Mouse (Mus musculus) G1E (cell line): ENCODE data around the gene Fam83c. TPM values are rescaled to one million over a fixed set of nuclear protein-coding genes. Genes with fewer than 3 reads are reported as not detected.

Experiments
- ATAC-seq: 2 replicates; pipeline ENCODE4 v1.8.0; 2016; ENCODE audit warnings: mild to moderate bottlenecking; ENCODE audit not compliant: insufficient number of reproducible peaks, poor library complexity, low FRiP score, severe bottlenecking; ENCODE audit errors: extremely low read depth
- DNase-seq: peaks from one replicate; pipeline ENCODE4 v3.0.0; 2012; ENCODE audit warnings: low spot score
- H3K27me3 ChIP-seq: 2 replicates; pipeline ENCODE4 v1.6.1; 2012; ENCODE audit warnings: mild to moderate bottlenecking, low read length, inconsistent platforms; ENCODE audit not compliant: insufficient read depth
- H3K36me3 ChIP-seq: replicated peaks from 2 replicates; pipeline ENCODE3; 2012; ENCODE audit warnings: mild to moderate bottlenecking, inconsistent platforms
- H3K4me1 ChIP-seq: 2 replicates; pipeline ENCODE4 v1.6.1; 2012; ENCODE audit warnings: low read depth, low read length, inconsistent platforms, mixed read lengths; ENCODE audit not compliant: insufficient read depth
- H3K4me3 ChIP-seq: 2 replicates; pipeline ENCODE4 v1.5.1; 2012; ENCODE audit warnings: low read depth, mild to moderate bottlenecking, inconsistent platforms, low read length, moderate library complexity, mixed read lengths
- H3K9me3 ChIP-seq: replicated peaks from 2 replicates; pipeline ENCODE4 v1.6.1; 2012; ENCODE audit warnings: inconsistent platforms
- CTCF ChIP-seq: IDR thresholded peaks from 2 replicates; pipeline ENCODE4 v1.5.1; 2012; ENCODE audit warnings: low read depth, low read length, inconsistent platforms, mixed read lengths
- GATA1 ChIP-seq: IDR thresholded peaks from 2 replicates; pipeline ENCODE4 v1.6.1; 2012; ENCODE audit warnings: borderline replicate concordance, low read length, inconsistent platforms, mixed read lengths
- GATA2 ChIP-seq: IDR thresholded peaks from 2 replicates; pipeline ENCODE4 v1.6.1; 2012; ENCODE audit warnings: low read depth, low read length, inconsistent platforms, borderline replicate concordance
- POLR2AphosphoS5 ChIP-seq: IDR thresholded peaks from 2 replicates; pipeline ENCODE4 v1.6.1; 2012; ENCODE audit warnings: low read depth, low read length, inconsistent platforms; ENCODE audit not compliant: insufficient replicate concordance
- TAL1 ChIP-seq: conservative IDR thresholded peaks from 2 replicates; pipeline ENCODE4 v1.6.1; 2012; ENCODE audit warnings: low read depth, low read length, inconsistent platforms, mixed read lengths
- polyA plus RNA-seq: library from polyadenylated mRNA; stranded (reverse); fragments of >175 nt; gene quantifications from 2 replicates; pipeline ENCODE4 v1.2.3, GENCODE M21; 2012
- total RNA-seq, 2 experiments: library from RNA; stranded (forward) in 1 of 2; stranded (reverse) in 1 of 2; fragments of 200-1000 nt in 1 of 2; fragments of >200 nt in 1 of 2; fragmentation: Nextera tagmentation in 1 of 2; gene quantifications; 2 replicates each; pipeline ENCODE4 v1.2.3; 2014 to 2017

The Fam83c gene
- total and polyA plus RNA-seq, 3 experiments, result 0.22 TPM; not detected in 2

DNA sequence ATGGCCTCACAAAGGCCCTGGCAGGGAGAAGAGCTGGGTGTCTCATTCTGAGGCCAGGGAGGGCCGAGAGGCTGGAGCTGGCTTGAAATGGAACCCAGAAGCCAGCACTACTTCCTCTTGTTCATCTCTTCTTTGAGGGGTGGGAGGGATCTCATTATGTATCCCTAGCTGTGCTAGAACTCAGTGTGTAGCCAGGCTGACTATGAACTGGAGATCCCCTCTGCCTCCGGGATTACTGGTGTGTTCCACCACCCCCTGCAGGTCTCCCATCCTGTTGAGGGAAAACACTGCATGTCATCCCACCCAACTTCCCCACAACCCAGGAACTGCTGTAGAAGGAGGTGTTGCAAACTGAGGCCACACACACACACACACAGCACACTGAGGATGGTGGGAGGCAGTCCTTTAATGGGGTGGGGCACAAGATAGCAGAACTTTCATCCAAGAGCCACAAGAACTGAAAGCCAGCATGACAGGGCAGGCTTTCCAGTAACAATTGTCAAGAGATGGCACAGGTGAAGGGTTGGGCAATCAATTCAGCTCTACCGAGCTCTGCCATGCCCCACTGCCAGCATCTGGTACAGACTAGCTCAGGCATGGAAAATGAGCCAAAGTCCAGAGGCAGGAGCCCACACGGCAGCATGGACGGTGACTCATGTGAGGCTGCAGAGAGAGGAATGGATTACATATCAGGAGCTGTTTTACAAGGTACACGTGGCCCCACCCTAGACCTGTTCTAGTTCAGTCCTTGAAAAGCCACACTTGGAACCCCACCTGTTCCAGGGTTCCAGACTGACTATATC, 15.0 kb downstream of the Fam83c start:
- H3K9me3 ChIP-seq, result no peaks in the 10 kb centered on the region

DNA sequence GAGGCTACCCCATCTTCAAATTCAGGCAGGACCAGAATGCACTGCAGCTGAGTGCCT, 15.4 kb downstream of the Fam83c start, which contains the start of gene BC029722:
Gene BC029722, minus strand, starts transcription at position 35 of the 57 bp plus-strand sequence.
- peak within 1 kb of the TSS; percentile 91 for H3K4me3 ChIP-seq
- no peak for ATAC-seq
- no peak for DNase-seq
- H3K27me3 ChIP-seq, result peaks cover 7% of the 10 kb centered on the region; the same call in 1 of the 2 replicates
- H3K4me1 ChIP-seq, result peaks cover 65% of the 10 kb centered on the region
- no peaks in the 10 kb centered on the region for H3K9me3 ChIP-seq
- TF ChIP-seq TAL1 (no peak), GATA2 (no peak), CTCF (no peak), GATA1 (no peak), POLR2AphosphoS5 (no peak)
- H3K36me3 ChIP-seq, result peaks cover 73% of the 10 kb centered on the region

More for the DNA sequence above, 15.0 kb downstream of the Fam83c start:
- DNase-seq (no peak), ATAC-seq (no peak)
- Histone ChIP-seq H3K4me3 (peak overlapping the region; percentile 91; the same call in 1 of the 2 replicates), H3K4me1 (peaks cover 66% of the 10 kb centered on the region), H3K27me3 (peaks cover 7% of the 10 kb centered on the region; the same call in 1 of the 2 replicates), H3K36me3 (peaks cover 74% of the 10 kb centered on the region)
- TF ChIP-seq TAL1, result no peak
- no peak for TF ChIP-seq POLR2AphosphoS5
- TF ChIP-seq GATA1, result no peak
- no peak for TF ChIP-seq GATA2
- no peak for TF ChIP-seq CTCF

DNA sequence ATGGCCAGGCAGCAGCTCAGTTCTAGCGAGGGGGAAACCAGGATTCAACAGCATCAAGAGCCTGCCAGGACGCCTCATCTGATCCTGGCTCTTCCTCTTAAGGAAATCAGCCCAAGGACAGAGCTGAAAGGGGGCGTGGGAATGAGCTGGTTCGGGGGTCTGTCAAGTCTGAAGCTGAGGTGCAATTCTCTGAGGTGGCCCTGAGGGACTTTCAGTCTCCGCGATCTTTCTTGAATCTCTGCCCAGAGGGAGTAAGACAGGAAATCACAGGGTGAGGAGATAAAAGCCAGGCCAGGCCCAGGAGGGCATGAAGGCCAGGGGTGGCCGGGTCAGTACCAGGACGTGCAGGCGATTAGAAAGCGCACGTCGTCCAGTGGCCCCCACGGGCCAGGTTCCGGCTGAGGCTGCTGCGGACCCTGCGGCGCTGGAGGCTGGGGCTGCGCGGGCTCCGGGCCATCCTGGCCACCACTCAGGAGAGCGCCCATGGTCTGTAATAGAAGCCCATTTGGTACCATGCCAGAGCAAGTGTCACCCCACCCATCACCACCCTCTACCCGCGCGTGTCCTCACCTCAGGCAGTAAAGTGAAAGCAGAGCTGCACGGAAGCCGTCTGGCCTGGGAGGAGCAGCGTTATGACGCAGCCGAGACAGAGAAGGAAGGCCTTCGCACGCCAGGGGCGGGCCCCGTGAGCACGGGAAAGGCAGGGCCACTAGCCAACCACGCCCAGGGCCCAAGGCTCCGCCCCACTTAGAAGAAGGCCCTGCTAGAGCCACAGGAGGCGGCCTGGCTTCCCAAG, 15.9 kb downstream of the Fam83c start:
- peaks cover 61% of the 10 kb centered on the region for H3K4me1 ChIP-seq
- H3K27me3 ChIP-seq, result peaks cover 10% of the 10 kb centered on the region
- H3K36me3 ChIP-seq, result peaks cover 68% of the 10 kb centered on the region
- peak; percentile 89 for DNase-seq
- TF ChIP-seq CTCF (no peak), GATA1 (no peak), POLR2AphosphoS5 (no peak), GATA2 (no peak), TAL1 (no peak)
- ATAC-seq, result peak; percentile 89
- H3K9me3 ChIP-seq, result no peaks in the 10 kb centered on the region
- peak overlapping the region; percentile 91 for H3K4me3 ChIP-seq

DNA sequence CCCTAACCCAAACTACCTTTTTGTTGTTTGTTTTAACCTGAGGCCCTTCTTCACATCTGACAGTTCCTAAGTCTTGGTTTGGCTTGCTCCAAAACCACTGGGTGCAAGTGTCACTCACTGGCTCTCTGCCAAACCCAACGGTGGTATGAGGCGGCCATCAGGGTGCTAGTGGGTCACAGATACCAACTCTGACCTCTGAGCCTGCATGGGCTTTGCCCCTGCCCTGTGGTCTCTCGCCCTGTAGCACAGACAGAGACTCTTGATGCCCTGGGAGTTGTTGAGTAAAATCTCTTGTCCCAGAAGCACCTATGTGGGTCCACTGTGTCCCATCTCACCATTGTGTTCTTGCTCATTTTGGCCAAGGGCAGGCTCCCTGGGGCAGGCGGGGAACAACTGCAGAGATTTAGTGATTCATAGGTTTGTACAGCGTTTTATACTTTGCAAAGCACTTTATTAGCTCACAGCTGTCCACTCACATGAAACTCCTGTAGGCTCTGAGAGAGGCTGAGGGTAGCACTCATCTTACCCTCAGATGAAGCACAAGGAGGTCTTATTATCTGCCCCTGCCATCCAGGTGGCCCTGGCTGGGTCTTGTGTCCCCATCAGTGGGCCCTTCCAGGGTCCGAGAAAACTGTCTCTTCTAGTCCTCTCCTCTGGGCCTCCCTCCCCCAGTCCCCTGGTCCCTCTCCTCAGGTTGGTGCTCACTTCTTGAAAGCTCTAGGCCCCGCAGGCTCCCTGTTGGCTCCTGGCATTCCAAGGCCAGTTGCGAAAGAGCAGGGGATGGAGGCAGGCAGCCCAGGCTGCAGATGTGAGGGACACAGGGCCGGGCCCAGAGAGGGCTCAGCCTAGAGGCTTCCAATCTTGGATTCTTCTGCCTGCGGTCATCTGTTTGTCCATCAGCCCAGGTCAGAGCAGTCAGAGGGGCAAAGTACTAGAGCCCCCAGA, 17.1 kb downstream of the Fam83c start:
- TF ChIP-seq GATA2, result no peak
- TF ChIP-seq CTCF, result no peak
- TF ChIP-seq TAL1, result no peak
- no peak for TF ChIP-seq POLR2AphosphoS5
- TF ChIP-seq GATA1, result no peak
- Histone ChIP-seq H3K9me3 (no peaks in the 10 kb centered on the region), H3K36me3 (peaks cover 56% of the 10 kb centered on the region), H3K4me1 (peaks cover 50% of the 10 kb centered on the region), H3K4me3 (peak overlapping the region; percentile 91; the same call in 1 of the 2 replicates), H3K27me3 (peaks cover 15% of the 10 kb centered on the region)
- DNase-seq, result no peak
- ATAC-seq, result no peak

DNA sequence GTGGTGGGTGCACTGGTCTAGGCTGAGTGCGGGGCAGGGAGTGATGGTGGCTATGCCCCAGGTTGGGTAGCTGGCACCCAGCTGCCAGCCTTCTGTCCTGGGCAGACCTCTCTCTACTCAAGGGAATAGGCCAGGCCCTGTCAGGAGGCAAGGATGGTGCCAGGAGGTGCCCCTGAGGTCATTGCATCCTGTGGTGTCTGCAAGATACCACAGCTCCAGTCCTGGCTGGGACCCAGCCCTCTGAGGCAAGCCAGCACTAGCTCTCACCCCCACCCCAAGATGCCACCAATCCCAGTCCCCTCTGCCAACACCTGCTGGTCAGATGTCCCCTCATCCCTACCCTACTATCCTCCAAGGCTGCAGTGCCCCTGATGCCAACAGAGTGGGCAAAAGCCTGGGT, 18.5 kb downstream of the Fam83c start:
- no peaks in the 10 kb centered on the region for H3K9me3 ChIP-seq
- H3K4me3 ChIP-seq, result no peak overlapping the region
- ATAC-seq, result no peak
- TF ChIP-seq GATA1, result no peak
- TF ChIP-seq TAL1, result no peak
- no peak for TF ChIP-seq POLR2AphosphoS5
- TF ChIP-seq CTCF, result no peak
- TF ChIP-seq GATA2, result no peak
- no peak for DNase-seq
- H3K4me1 ChIP-seq, result peaks cover 41% of the 10 kb centered on the region
- peaks cover 22% of the 10 kb centered on the region for H3K27me3 ChIP-seq
- peaks cover 43% of the 10 kb centered on the region for H3K36me3 ChIP-seq
